Mouse (Mus musculus) lung, embryonic 14.5 days (tissue): ENCODE results near the gene Tpte. TPM values are rescaled to one million over a fixed set of nuclear protein-coding genes. Genes with fewer than 3 reads are reported as not detected.
"Not testable (repeated sequence)": the region's sequence is repeated elsewhere in the genome, so short reads cannot be mapped to it uniquely, and the experiment has no call there.

Experiments
- ATAC-seq: fragments of 200-750 bp; cut with Nextera tagmentation; 2 replicates; pipeline ENCODE4 v1.8.0; 2017; ENCODE audit warnings: mild to moderate bottlenecking, moderate TSS enrichment, moderate library complexity; ENCODE audit not compliant: insufficient read depth
- DNase-seq: peaks from one replicate; pipeline ENCODE4 v3.0.0-alpha.2; 2015
- H3K27ac ChIP-seq: fragments of 300-500 bp; sonication (generic); 2 replicates; pipeline ENCODE4 v1.5.1; 2014; ENCODE audit warnings: low read depth, mild to moderate bottlenecking, moderate library complexity
- H3K27me3 ChIP-seq: fragments of 300-500 bp; sonication (generic); 2 replicates; pipeline ENCODE4 v1.6.1; 2014; ENCODE audit warnings: low read length, control low read depth; ENCODE audit not compliant: insufficient read depth
- H3K36me3 ChIP-seq: fragments of 300-500 bp; sonication (generic); 2 replicates; pipeline ENCODE4 v1.6.1; 2014; ENCODE audit warnings: control low read depth; ENCODE audit not compliant: insufficient read depth
- H3K4me1 ChIP-seq: fragments of 300-500 bp; sonication (generic); 2 replicates; pipeline ENCODE4 v1.6.1; 2014; ENCODE audit warnings: antibody characterized with exemption, control low read depth; ENCODE audit not compliant: insufficient read depth
- H3K4me2 ChIP-seq: fragments of 300-500 bp; sonication (generic); 2 replicates; pipeline ENCODE4 v1.6.1; 2014; ENCODE audit warnings: mild to moderate bottlenecking
- H3K4me3 ChIP-seq: fragments of 300-500 bp; sonication (generic); 2 replicates; pipeline ENCODE4 v1.5.1; 2014; ENCODE audit warnings: low read depth, low read length
- H3K9ac ChIP-seq: fragments of 300-500 bp; sonication (generic); 2 replicates; pipeline ENCODE4 v1.6.1; 2014
- H3K9me3 ChIP-seq: fragments of 300-500 bp; sonication (generic); 2 replicates; pipeline ENCODE4 v1.6.1; 2016; ENCODE audit warnings: low read depth, low read length, control low read depth
- CTCF ChIP-seq: IDR thresholded peaks from 2 replicates; pipeline ENCODE4 v1.5.1; 2016; ENCODE audit warnings: antibody characterized with exemption, low read depth
- WGBS: fragments of 180-500 bp; shearing (Covaris S2); extraction: QIAGEN DNeasy Blood & Tissue Kit; methylation state at CpG from one replicate; pipeline ENCODE4 v1.1.7; 2014; 5-methylcytosine and 5-hydroxymethylcytosine counted together
- polyA plus RNA-seq: library from polyadenylated mRNA; unstranded; fragments of >200 nt; fragmentation: Nextera tagmentation; extraction: Ambion mirVana; gene quantifications from 2 replicates; pipeline ENCODE4 v1.2.1, GENCODE M21; 2014

Gene Tpte
- polyA plus RNA-seq, 1 experiment from 2014 or later = not detected

DNA sequence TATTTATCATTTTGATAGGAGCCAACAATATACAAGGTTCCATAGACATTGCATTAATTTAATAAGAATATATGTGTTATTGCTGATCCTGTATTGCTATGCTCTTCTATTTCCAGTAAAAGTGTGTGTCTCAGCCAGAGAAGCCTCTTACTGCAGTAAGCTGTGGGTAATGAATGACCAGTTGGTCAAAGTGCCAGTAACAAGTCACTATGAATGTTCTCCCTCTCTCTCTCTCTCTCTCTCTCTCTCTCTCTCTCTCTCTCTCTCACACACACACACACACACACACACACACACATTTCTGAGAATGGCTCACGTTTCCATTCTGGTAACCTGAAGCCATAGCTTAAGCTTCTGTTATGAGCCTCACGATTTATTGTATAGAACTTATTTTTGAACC is 19.1 kb downstream of the Tpte start:
- H3K9me3 ChIP-seq = no peaks in the 10 kb centered on the region
- H3K4me1 ChIP-seq = no peaks in the 10 kb centered on the region
- H3K27me3 ChIP-seq = no peaks in the 10 kb centered on the region
- H3K4me3 ChIP-seq = no peak overlapping the region
- no peak overlapping the region for H3K27ac ChIP-seq
- WGBS = 34% methylated on average over 2 of the region's 2 CpGs
- no peak for ATAC-seq
- no peaks in the 10 kb centered on the region for H3K36me3 ChIP-seq
- no peak overlapping the region for H3K9ac ChIP-seq
- TF ChIP-seq CTCF = no peak
- DNase-seq = no peak
- no peak overlapping the region for H3K4me2 ChIP-seq

DNA sequence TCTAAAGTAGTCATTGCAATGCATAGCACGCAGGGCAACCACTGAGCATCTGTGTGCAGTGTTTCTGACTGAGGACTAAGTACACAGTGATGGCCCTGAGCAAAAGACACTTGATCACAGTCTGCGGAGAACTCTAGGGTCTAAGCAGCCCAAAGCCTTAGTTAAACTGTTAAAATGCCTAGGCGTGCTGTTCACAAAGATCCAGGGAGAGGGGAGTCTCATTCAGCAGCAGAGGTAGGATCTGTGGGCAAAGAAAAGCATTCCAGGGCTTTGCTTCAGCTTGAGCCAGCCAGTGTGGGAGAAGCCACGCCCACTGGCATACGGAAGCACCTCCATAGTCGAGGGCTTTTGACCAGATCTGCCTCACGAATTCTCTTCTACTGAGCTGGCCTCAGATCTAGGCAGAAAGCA is 19.7 kb downstream of the Tpte start:
- Histone ChIP-seq H3K4me3 (no peak overlapping the region), H3K4me1 (no peaks in the 10 kb centered on the region)

DNA sequence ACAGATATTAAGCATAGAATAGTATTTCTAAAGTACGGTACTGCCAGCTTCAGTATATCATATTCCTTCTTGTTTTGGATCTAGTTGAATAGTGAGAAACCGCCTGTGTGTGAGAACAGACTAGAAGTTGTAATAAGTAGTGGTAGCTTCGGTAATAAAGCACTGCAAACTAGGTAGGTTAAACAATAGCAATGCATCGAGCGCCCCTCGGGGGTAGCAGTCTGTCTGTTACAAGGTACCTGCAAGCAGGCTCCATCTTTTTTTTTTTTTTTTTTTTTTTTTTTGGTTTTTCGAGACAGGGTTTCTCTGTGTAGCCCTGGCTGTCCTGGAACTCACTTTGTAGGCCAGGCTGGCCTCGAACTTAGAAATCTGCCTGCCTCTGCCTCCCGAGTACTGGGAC is 20.8 kb downstream of the Tpte start:
- not testable (repeated sequence) for H3K36me3 ChIP-seq, H3K4me1 ChIP-seq, H3K4me2 ChIP-seq, H3K27me3 ChIP-seq, H3K27ac ChIP-seq, H3K9me3 ChIP-seq, ATAC-seq, H3K9ac ChIP-seq, H3K4me3 ChIP-seq, DNase-seq
- 88% methylated on average over 8 of the region's 9 CpGs for WGBS

More for the DNA sequence above, 19.7 kb downstream of the Tpte start:
- Histone ChIP-seq H3K27ac (no peak overlapping the region), H3K9me3 (no peaks in the 10 kb centered on the region), H3K36me3 (no peaks in the 10 kb centered on the region), H3K4me2 (peak overlapping the region; percentile 45; the same call in 1 of the 2 replicates), H3K27me3 (no peaks in the 10 kb centered on the region), H3K9ac (no peak overlapping the region)
- peak; percentile 68 for ATAC-seq
- TF ChIP-seq CTCF = no peak
- DNase-seq = peak; percentile 57
- WGBS = 17% methylated on average over 7 of the region's 7 CpGs

DNA sequence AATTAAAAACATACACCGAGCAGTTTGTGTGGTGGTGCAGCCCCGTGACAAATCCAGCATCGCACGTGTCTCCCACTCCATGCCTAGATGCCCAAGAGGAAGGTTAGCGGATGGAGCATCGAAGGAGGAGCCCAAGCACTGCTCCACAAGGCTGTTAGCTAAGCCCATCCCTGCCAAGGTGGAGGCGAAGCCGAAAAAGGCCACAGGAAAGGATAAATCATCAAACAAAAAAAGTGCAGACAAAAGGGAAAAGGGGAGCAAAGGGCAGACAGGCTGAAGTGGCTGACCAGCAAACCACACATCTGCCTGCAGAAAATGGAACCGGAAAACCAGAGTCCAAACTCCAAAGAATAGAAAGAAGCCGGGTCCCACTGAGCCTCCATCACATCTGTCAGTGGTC is 23.8 kb downstream of the Tpte start:
- DNase-seq = no peak
- Histone ChIP-seq H3K9me3 (no peaks in the 10 kb centered on the region), H3K27me3 (no peaks in the 10 kb centered on the region), H3K27ac (no peak overlapping the region), H3K9ac (no peak overlapping the region), H3K4me1 (no peaks in the 10 kb centered on the region), H3K36me3 (no peaks in the 10 kb centered on the region), H3K4me3 (no peak overlapping the region), H3K4me2 (no peak overlapping the region)
- WGBS = 69% methylated on average over 10 of the region's 10 CpGs
- ATAC-seq = no peak
- TF ChIP-seq CTCF = no peak

DNA sequence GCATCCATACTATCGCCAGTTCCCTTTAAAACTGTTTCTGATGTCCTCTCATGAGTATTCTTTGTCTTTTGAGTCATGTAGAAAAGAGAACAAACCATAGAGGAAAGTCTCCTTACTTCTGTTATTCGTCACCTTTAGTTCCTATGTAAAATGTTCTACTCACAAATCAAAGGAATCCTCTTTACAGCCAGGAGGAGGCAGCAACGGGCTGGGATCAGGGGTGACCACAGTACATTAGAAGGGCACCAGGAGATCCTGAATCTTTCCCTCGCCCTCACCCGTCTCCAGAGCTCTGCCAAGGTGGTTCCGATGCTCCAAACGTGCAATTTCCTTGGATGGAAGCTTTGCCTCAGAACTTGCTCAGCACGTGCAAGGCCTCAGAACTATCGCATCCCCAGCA is 28.2 kb downstream of the Tpte start:
- Histone ChIP-seq H3K27me3 (no peaks in the 10 kb centered on the region), H3K4me2 (no peak overlapping the region), H3K27ac (no peak overlapping the region), H3K9me3 (no peaks in the 10 kb centered on the region), H3K36me3 (no peaks in the 10 kb centered on the region), H3K9ac (no peak overlapping the region), H3K4me1 (no peaks in the 10 kb centered on the region), H3K4me3 (no peak overlapping the region)
- DNase-seq (peak; percentile 6), ATAC-seq (no peak)
- peak; percentile 22; the same call in 1 of the 2 replicates for TF ChIP-seq CTCF
- 68% methylated on average over 9 of the region's 9 CpGs for WGBS

DNA sequence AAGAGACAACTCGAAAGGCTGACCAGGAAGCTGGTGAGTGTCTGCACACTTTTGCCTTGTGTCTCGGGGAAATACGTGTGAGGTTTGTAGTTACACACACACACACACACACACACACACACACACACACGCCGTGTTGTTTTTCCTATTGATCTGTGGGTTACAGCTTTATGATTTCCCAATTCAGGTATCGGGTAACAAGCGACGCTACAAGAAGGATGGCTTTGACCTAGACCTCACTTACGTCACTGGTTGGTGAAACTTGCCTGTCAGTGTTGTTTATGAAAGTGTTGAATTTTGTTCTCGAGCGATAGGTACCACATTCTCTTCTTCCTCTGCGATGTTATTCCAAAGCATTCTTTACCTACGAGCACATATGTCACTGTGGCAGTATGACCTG is 52.2 kb downstream of the Tpte start:
- Histone ChIP-seq H3K4me3 (no peak overlapping the region), H3K9ac (no peak overlapping the region), H3K27ac (no peak overlapping the region), H3K27me3 (no peaks in the 10 kb centered on the region), H3K36me3 (no peaks in the 10 kb centered on the region), H3K4me1 (no peaks in the 10 kb centered on the region), H3K9me3 (no peaks in the 10 kb centered on the region), H3K4me2 (no peak overlapping the region)
- ATAC-seq = no peak
- no peak for TF ChIP-seq CTCF
- no peak for DNase-seq
- 77% methylated on average over 13 of the region's 13 CpGs for WGBS

DNA sequence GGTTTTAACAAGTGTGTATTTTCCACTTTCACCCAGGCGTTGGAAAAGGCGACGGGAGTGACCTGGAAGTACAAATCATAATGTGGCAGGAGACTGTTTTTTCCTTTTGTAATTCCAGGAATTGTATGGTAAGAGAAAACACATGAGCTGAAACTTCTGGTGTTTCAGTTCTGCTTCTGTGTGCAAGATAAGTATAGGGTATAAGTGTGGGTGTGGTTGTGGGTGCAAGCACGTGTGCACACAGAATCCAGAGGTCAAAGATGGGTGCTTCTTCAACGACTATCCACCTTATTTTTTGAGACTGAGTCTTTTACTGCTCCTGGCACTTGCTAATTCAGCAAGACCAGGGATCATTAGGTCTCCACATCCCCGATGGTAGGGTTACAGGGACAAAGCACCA is 76.1 kb downstream of the Tpte start:
- H3K36me3 ChIP-seq = no peaks in the 10 kb centered on the region
- 72% methylated on average over 6 of the region's 6 CpGs for WGBS
- no peak for DNase-seq

DNA sequence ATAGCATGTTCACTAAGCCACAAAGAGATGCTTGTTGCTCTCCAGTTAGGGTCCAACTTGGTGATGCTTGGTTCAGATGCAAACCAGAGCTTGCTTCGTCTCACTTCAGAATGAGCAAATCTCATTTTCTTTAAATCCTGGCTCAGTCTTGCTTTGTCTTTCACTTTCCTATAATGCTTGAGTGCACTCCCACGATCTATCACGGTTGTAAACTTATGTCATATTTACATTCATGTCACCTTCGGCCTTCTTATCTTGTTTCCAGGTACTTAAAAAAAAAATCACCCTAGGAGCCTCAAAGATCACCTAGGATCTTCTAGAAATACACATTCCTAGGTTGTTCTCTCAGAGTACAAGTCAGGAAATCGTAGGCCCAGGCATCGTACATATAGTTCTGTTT is 76.6 kb downstream of the Tpte start:
- no peak for TF ChIP-seq CTCF
- no peaks in the 10 kb centered on the region for H3K36me3 ChIP-seq
- H3K27me3 ChIP-seq = no peaks in the 10 kb centered on the region
- H3K4me1 ChIP-seq = no peaks in the 10 kb centered on the region
- 75% methylated on average over 6 of the region's 6 CpGs for WGBS
- no peak overlapping the region for H3K4me2 ChIP-seq
- no peak overlapping the region for H3K9ac ChIP-seq
- H3K27ac ChIP-seq = no peak overlapping the region
- no peak overlapping the region for H3K4me3 ChIP-seq
- no peak for ATAC-seq
- H3K9me3 ChIP-seq = no peaks in the 10 kb centered on the region
- DNase-seq = no peak

More for the DNA sequence above, 76.1 kb downstream of the Tpte start:
- Histone ChIP-seq H3K4me3 (no peak overlapping the region), H3K9ac (no peak overlapping the region), H3K27me3 (no peaks in the 10 kb centered on the region), H3K9me3 (no peaks in the 10 kb centered on the region), H3K27ac (no peak overlapping the region), H3K4me2 (no peak overlapping the region), H3K4me1 (no peaks in the 10 kb centered on the region)
- TF ChIP-seq CTCF = no peak
- ATAC-seq = no peak
